Mouse (Mus musculus): ENCODE data around the gene Begain.

GRCm38 (mm10) chr12:109069751-109070150, 1.7 kb upstream of the Begain start:
- TF ChIP-seq CTCF (IDR thresholded peaks at IDR 0.05; ENCODE audit: borderline replicate concordance, insufficient read depth, low read depth, low read length) (no peak), POLR2A (IDR thresholded peaks at IDR 0.05; ENCODE audit: borderline replicate concordance, insufficient read depth, low read length) (no peak)

Measured in cerebellum, adult 2 months (tissue).